Mouse (Mus musculus) testis, adult 2 months (tissue): ENCODE data around the gene Lrrc7. TPM values are rescaled to one million over a fixed set of nuclear protein-coding genes. Genes with fewer than 3 reads are reported as not detected.

Experiments used
- H3K27ac ChIP-seq: fragments of 200-500 bp; 2 replicates; pipeline ENCODE4 v1.5.1; 2012; ENCODE audit warnings: low read depth, low read length; ENCODE audit not compliant: control insufficient read depth, insufficient read depth
- H3K27me3 ChIP-seq: fragments of 200-500 bp; 2 replicates; pipeline ENCODE4 v1.6.1; 2012; ENCODE audit warnings: mild to moderate bottlenecking, low read length, moderate library complexity; ENCODE audit not compliant: control insufficient read depth, insufficient read depth
- H3K36me3 ChIP-seq: fragments of 200-500 bp; 2 replicates; pipeline ENCODE4 v1.6.1; 2012; ENCODE audit warnings: mild to moderate bottlenecking, low read length; ENCODE audit not compliant: control insufficient read depth, insufficient read depth
- H3K4me1 ChIP-seq: fragments of 200-500 bp; 2 replicates; pipeline ENCODE4 v1.6.1; 2012; ENCODE audit warnings: low read length; ENCODE audit not compliant: control insufficient read depth, insufficient read depth
- H3K4me3 ChIP-seq: fragments of 200-500 bp; 2 replicates; pipeline ENCODE4 v1.5.1; 2012; ENCODE audit warnings: low read depth, mild to moderate bottlenecking, low read length, moderate library complexity, mixed read lengths; ENCODE audit not compliant: control insufficient read depth
- CTCF ChIP-seq: fragments of 200-500 bp; IDR thresholded peaks from 2 replicates; pipeline ENCODE4 v1.5.1; 2012; ENCODE audit warnings: low read depth, mild to moderate bottlenecking, inconsistent platforms, low read length, moderate library complexity; ENCODE audit not compliant: control insufficient read depth, insufficient read depth, insufficient replicate concordance
- POLR2A ChIP-seq: fragments of 200-500 bp; IDR thresholded peaks from 2 replicates; pipeline ENCODE4 v1.6.1; 2012; ENCODE audit warnings: low read depth, mild to moderate bottlenecking, inconsistent platforms, low read length, moderate library complexity; ENCODE audit not compliant: control insufficient read depth
- polyA plus RNA-seq: library from polyadenylated mRNA; depleted of rRNA; stranded (reverse); fragments of >200 nt; gene quantifications from 2 replicates; pipeline ENCODE4 v1.2.3, GENCODE M21; 2012

Lrrc7 gene
- polyA plus RNA-seq, 1 experiment: 0.02 TPM

GRCm38 (mm10) chr3:158207840-158208239 lies 354.2 kb downstream of the Lrrc7 start:
- H3K4me3 ChIP-seq: no peak overlapping the region
- H3K27ac ChIP-seq: no peak overlapping the region
- H3K4me1 ChIP-seq: no peaks in the 10 kb centered on the region
- no peaks in the 10 kb centered on the region for H3K27me3 ChIP-seq
- TF ChIP-seq CTCF (no peak), POLR2A (no peak)
- no peaks in the 10 kb centered on the region for H3K36me3 ChIP-seq

- Histone ChIP-seq H3K27me3 (no peaks in the 10 kb centered on the region), H3K36me3 (no peaks in the 10 kb centered on the region), H3K27ac (no peak overlapping the region), H3K4me1 (no peaks in the 10 kb centered on the region), H3K4me3 (no peak overlapping the region)
- no peak for TF ChIP-seq POLR2A
- TF ChIP-seq CTCF: no peak
These were observed 359.2 kb downstream of the Lrrc7 start for GRCm38 (mm10) chr3:158202776-158203175.

GRCm38 (mm10) chr3:158195426-158195825 lies 366.6 kb downstream of the Lrrc7 start:
- no peak for TF ChIP-seq CTCF
- TF ChIP-seq POLR2A: no peak
- H3K27me3 ChIP-seq: no peaks in the 10 kb centered on the region
- no peak overlapping the region for H3K4me3 ChIP-seq
- H3K4me1 ChIP-seq: no peaks in the 10 kb centered on the region
- no peak overlapping the region for H3K27ac ChIP-seq
- H3K36me3 ChIP-seq: no peaks in the 10 kb centered on the region

GRCm38 (mm10) chr3:158193229-158193628 lies 368.8 kb downstream of the Lrrc7 start:
- H3K4me3 ChIP-seq: no peak overlapping the region
- H3K27ac ChIP-seq: no peak overlapping the region
- H3K36me3 ChIP-seq: no peaks in the 10 kb centered on the region
- no peaks in the 10 kb centered on the region for H3K4me1 ChIP-seq
- TF ChIP-seq POLR2A (no peak), CTCF (no peak)
- H3K27me3 ChIP-seq: no peaks in the 10 kb centered on the region

GRCm38 (mm10) chr3:158174880-158175735 lies 386.9 kb downstream of the Lrrc7 start:
- TF ChIP-seq CTCF (no peak), POLR2A (no peak)
- no peaks in the 10 kb centered on the region for H3K27me3 ChIP-seq
- no peak overlapping the region for H3K4me3 ChIP-seq
- no peak overlapping the region for H3K27ac ChIP-seq
- H3K36me3 ChIP-seq: no peaks in the 10 kb centered on the region
- no peaks in the 10 kb centered on the region for H3K4me1 ChIP-seq

- H3K4me1 ChIP-seq: no peaks in the 10 kb centered on the region
These were observed 392.8 kb downstream of the Lrrc7 start for GRCm38 (mm10) chr3:158169180-158169579.

GRCm38 (mm10) chr3:158168454-158168853 lies 393.6 kb downstream of the Lrrc7 start:
- Histone ChIP-seq H3K27me3 (no peaks in the 10 kb centered on the region), H3K36me3 (no peaks in the 10 kb centered on the region), H3K4me3 (no peak overlapping the region), H3K27ac (no peak overlapping the region), H3K4me1 (no peaks in the 10 kb centered on the region)
- TF ChIP-seq CTCF (no peak), POLR2A (no peak)

More at GRCm38 (mm10) chr3:158169180-158169579, 392.8 kb downstream of the Lrrc7 start:
- H3K4me3 ChIP-seq: no peak overlapping the region
- no peaks in the 10 kb centered on the region for H3K36me3 ChIP-seq
- no peaks in the 10 kb centered on the region for H3K27me3 ChIP-seq
- no peak overlapping the region for H3K27ac ChIP-seq
- no peak for TF ChIP-seq CTCF
- no peak for TF ChIP-seq POLR2A
